Mouse (Mus musculus) thymus, adult 2 months (tissue): ENCODE results near the gene Caskin1. TPM values are rescaled to one million over a fixed set of nuclear protein-coding genes. Genes with fewer than 3 reads are reported as not detected.

Experiments used
- DNase-seq: peaks from one replicate; pipeline ENCODE4 v3.0.0; 2021
- H3K27ac ChIP-seq: fragments of 200-500 bp; 2 replicates; pipeline ENCODE4 v1.5.1; 2012; ENCODE audit warnings: low read length, control low read depth; ENCODE audit not compliant: control insufficient read depth, insufficient read depth
- H3K27me3 ChIP-seq: fragments of 200-500 bp; 2 replicates; pipeline ENCODE4 v1.6.1; 2012; ENCODE audit warnings: mild to moderate bottlenecking, low read length, moderate library complexity, mixed read lengths; ENCODE audit not compliant: control insufficient read depth, insufficient read depth
- H3K36me3 ChIP-seq: fragments of 200-500 bp; 2 replicates; pipeline ENCODE4 v1.6.1; 2012; ENCODE audit warnings: mild to moderate bottlenecking, low read length, moderate library complexity; ENCODE audit not compliant: control insufficient read depth, insufficient read depth
- H3K4me1 ChIP-seq: fragments of 200-500 bp; replicated peaks from 2 replicates; pipeline ENCODE4 v1.6.1; 2012; ENCODE audit warnings: low read length; ENCODE audit not compliant: control insufficient read depth, insufficient read depth
- H3K4me3 ChIP-seq: fragments of 200-500 bp; 2 replicates; pipeline ENCODE4 v1.5.1; 2012; ENCODE audit warnings: mild to moderate bottlenecking, low read length, control low read depth, moderate library complexity; ENCODE audit not compliant: control insufficient read depth, insufficient read depth
- CTCF ChIP-seq: fragments of 200-500 bp; IDR thresholded peaks from 2 replicates; pipeline ENCODE4 v1.5.1; 2012; ENCODE audit warnings: mild to moderate bottlenecking, control low read depth, low read length, moderate library complexity, borderline replicate concordance; ENCODE audit not compliant: control insufficient read depth, poor library complexity, insufficient read depth; ENCODE audit errors: extremely low read depth
- POLR2A ChIP-seq: fragments of 200-500 bp; IDR thresholded peaks from 2 replicates; pipeline ENCODE4 v1.6.1; 2012; ENCODE audit warnings: mild to moderate bottlenecking, low read length, control low read depth, moderate library complexity; ENCODE audit not compliant: control insufficient read depth, poor library complexity, insufficient read depth; ENCODE audit errors: extremely low read depth
- WGBS: fragments of 180-500 bp; shearing (Covaris S2); methylation state at CpG from one replicate; pipeline ENCODE4 v1.1.7; 2018; 5-methylcytosine and 5-hydroxymethylcytosine counted together
- polyA plus RNA-seq: library from polyadenylated mRNA; depleted of rRNA; stranded (reverse); fragments of >200 nt; gene quantifications from 2 replicates; pipeline ENCODE4 v1.2.3, GENCODE M21; 2012

The Caskin1 gene
- polyA plus RNA-seq, 1 experiment, result 0.15 TPM

DNA sequence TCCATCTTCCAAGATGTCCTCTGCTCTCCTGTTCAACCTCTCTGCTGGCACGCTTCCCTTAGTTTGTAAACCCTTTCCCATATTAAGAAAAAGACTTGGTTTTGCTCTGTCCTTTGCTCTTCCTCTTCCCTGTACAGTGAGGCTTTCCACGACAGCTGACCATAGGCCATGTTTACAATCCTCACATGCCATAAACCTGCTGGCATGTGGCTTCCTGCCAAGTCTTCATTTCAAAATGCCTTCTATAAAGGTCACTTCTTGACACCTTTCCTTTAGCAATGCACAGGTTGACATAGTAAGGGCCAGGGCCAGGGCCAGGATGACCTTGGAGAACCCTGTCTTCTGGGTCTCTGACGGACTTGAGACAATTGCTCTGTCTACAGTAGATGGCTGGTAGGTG, 57.8 kb downstream of the Caskin1 start:
- TF ChIP-seq POLR2A (no peak), CTCF (no peak)
- Histone ChIP-seq H3K27ac (no peak overlapping the region), H3K4me1 (peaks cover 8% of the 10 kb centered on the region), H3K27me3 (no peaks in the 10 kb centered on the region), H3K36me3 (no peaks in the 10 kb centered on the region), H3K4me3 (no peak overlapping the region)
- no peak for DNase-seq
- WGBS, result 97% methylated on average over 3 of the region's 3 CpGs

DNA sequence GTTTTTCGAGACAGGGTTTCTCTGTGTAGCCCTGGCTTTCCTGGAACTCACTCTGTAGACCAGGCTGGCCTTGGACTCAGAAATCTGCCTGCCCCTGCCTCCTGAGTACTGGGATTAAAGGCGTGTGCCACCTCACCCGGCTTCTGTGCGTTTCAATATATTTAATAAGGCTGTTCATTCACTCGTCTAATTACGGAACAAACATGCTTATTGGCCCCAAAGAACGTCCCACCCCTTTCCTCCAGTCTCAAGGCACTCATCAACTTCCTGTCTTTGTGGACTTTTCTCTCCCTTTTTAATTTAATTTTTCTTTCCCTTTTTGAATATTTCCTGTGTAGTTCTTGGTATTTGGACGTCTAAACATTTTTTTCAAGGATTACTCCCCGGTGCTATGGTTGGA, 60.0 kb downstream of the Caskin1 start:
- no peaks in the 10 kb centered on the region for H3K36me3 ChIP-seq
- peak overlapping the region; percentile 68 for H3K27ac ChIP-seq
- TF ChIP-seq POLR2A (no peak), CTCF (no peak)
- peak overlapping the region; percentile 56 for H3K4me3 ChIP-seq
- 7% methylated on average over 9 of the region's 9 CpGs for WGBS
- no peaks in the 10 kb centered on the region for H3K27me3 ChIP-seq
- peak; percentile 47 for DNase-seq
- peaks cover 8% of the 10 kb centered on the region for H3K4me1 ChIP-seq

DNA sequence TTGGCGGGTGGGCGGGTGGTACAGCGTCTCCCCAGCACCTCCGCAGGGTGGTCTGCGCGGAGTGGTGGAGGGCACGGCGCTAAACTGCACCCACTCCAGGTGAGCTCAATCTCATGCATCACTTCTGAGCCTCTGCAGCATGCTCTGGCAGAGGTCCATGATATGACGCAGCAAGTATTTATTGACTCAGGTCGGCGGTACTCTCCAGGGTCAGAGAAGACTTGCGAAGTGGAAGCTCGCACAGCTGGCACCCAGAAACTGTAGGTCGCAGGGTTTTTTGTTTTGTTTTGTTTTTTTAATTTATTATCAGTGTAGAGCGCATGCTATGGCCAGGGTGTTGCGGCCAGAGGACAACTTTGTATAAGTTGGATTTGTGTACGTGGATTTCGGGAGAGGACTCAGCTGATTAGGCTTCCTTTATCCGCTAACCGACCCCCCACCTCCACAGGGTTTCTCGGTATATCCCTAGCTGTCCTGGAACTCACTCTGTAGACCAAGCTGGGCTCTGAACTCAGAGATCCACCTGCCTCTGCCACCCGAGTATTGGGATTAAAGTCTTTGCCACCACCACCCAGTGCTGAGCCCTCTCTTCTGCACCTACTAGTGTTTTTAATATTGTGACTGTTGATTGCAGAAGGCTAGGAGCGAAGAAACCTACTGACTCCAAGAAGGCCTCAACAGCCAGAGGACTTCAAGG, 60.7 kb downstream of the Caskin1 start:
- TF ChIP-seq CTCF, result no peak
- no peak for TF ChIP-seq POLR2A
- under 1% methylated on average over 23 of the region's 23 CpGs for whole genome bisulfite sequencing
- H3K36me3 ChIP-seq, result no peaks in the 10 kb centered on the region

DNA sequence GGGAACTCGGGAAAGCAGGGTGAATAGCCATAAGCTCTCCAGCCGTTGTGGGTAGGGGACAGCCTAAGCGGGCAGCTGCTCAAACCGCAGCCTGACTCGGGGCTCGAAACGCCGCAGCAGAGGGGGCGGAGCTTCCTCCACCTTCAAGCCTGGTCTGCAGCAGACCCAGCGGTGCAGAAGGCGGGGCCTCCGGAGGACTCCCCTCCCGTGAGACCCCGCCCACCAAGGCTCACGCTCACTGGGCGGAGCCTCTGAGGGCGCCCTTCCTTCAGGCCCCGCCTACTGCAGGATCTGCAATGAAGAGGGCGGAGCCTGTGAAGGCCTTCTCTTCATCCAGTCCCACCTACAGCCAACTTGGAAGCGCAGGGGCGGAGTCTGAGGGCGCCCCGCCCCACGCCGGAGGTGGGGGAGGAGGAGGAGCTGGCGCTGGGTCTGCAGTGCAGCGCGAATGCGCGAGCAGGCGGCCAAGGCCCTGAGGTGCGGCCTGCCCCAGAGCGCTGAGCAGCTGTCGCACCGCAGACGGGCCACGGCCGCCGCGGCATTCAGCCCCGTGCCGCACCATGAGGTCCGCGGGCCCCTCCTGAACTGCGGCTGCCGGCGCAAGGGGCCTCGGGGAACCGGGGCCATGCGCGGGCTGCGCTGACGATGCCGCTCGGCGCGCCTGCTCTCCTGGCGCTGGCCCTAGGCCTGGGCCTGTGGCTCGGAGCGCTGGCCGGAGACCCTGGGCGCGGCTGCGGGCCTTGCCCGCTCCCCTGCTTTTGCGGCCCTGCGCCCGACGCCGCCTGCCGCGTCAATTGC, 61.4 kb downstream of the Caskin1 start, which contains the start of gene Pkd1:
Gene Pkd1 (plus strand): TSS at position 217 of the 798 bp plus-strand sequence.
- DNase-seq, result peak; percentile 99
- H3K36me3 ChIP-seq, result no peaks in the 10 kb centered on the region
- TF ChIP-seq CTCF, result peak; percentile 73; the same call in 1 of the 2 replicates
- TF ChIP-seq POLR2A, result peak; percentile 99
- peak within 1 kb of the TSS; percentile 68 for H3K27ac ChIP-seq
- H3K27me3 ChIP-seq, result no peaks in the 10 kb centered on the region
- H3K4me3 ChIP-seq, result peak within 1 kb of the TSS; percentile 70
- H3K4me1 ChIP-seq, result peaks cover 13% of the 10 kb centered on the region
- under 1% methylated on average over 72 of the region's 72 CpGs for WGBS

More for the DNA sequence above, 60.7 kb downstream of the Caskin1 start:
- Histone ChIP-seq H3K27ac (peak overlapping the region; percentile 68), H3K27me3 (no peaks in the 10 kb centered on the region), H3K4me3 (peak overlapping the region; percentile 56), H3K4me1 (peaks cover 8% of the 10 kb centered on the region)
- peak; percentile 52 for DNase-seq

DNA sequence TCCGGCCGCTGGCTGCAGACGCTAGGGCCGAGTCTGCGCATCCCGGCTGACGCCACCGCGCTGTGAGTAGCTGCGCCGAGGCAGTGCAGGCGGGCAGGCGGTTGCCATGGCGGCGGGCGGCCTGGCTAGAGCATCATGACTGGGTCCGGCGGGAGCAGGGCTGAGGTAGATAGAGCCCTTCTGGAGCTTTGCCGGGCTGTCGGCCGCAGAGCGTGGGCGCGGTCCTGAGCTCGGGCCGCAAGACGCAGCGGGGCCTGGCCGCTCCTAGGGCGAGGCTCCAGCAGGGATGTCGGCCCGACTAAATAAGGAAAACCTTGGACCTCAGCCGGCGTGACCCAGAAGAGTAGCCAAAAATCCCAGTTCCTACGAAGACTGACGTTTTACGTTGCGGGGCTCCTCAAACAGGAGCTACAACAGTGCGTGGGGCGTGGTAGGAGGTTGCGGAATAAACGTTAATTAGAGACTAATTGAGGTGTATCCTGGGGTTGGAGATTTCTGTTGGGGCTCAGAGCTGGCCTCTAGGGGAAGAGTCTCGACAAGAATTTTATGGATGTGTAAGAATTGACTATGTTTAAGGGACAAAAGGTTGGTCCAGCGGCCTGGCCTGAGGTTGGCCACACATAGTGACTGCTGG, 62.1 kb downstream of the Caskin1 start:
- no peaks in the 10 kb centered on the region for H3K27me3 ChIP-seq
- no peak overlapping the region for H3K27ac ChIP-seq
- H3K4me3 ChIP-seq, result peak overlapping the region; percentile 70
- no peak for TF ChIP-seq CTCF
- no peak for TF ChIP-seq POLR2A
- DNase-seq, result peak; percentile 65
- H3K4me1 ChIP-seq, result peaks cover 19% of the 10 kb centered on the region
- WGBS, result 5% methylated on average over 44 of the region's 44 CpGs
- no peaks in the 10 kb centered on the region for H3K36me3 ChIP-seq

- H3K36me3 ChIP-seq, result no peaks in the 10 kb centered on the region
- no peak overlapping the region for H3K27ac ChIP-seq
- no peak for DNase-seq
- H3K4me3 ChIP-seq, result no peak overlapping the region
- no peak for TF ChIP-seq CTCF
- no peak for TF ChIP-seq POLR2A
- H3K27me3 ChIP-seq, result no peaks in the 10 kb centered on the region
- WGBS, result 79% methylated on average over 3 of the region's 3 CpGs
- peaks cover 19% of the 10 kb centered on the region for H3K4me1 ChIP-seq
These were observed 62.6 kb downstream of the Caskin1 start for GRCm38 (mm10) chr17:24551050-24551444.
